In genomic region chr5:38479027-38479426, GRCm38 (mm10) we compare ENCODE assay signal across 9 mouse cellular contexts. TPM values are rescaled to one million over a fixed set of nuclear protein-coding genes. Genes with fewer than 3 reads are reported as not detected.
DNase-seq lines count a peak whose midpoint lies in the region; ATAC-seq and TF ChIP-seq lines count a peak whose summit lies in the region.
"Had no signal": no experiment of that assay in that cellular context is flagged by ENCODE, and none has a peak within 500 bp of the region (broad histone marks: within the 10 kb centered on the region; RNA-seq: fewer than 3 reads in every experiment).

No protein-coding gene starts in this region.

- H3K27ac ChIP-seq in liver, postnatal 0 days (ENCODE audit: low read depth), result peak overlapping the region; percentile 85; the same call in 1 of the 2 replicates
- H3K27ac ChIP-seq in stomach, postnatal 0 days (replicated peaks), result no peak overlapping the region

- peaks cover 23% of the 10 kb centered on the region for H3K4me1 ChIP-seq in liver, postnatal 0 days (ENCODE audit: insufficient read depth)
- H3K4me1 ChIP-seq in stomach, postnatal 0 days (replicated peaks; ENCODE audit: control insufficient read depth, insufficient read depth), result no peaks in the 10 kb centered on the region

- TF ChIP-seq EP300 in liver, postnatal 0 days (IDR thresholded peaks at IDR 0.05; ENCODE audit: low read depth), result no peak
- no peak for TF ChIP-seq EP300 in stomach, postnatal 0 days (optimal IDR thresholded peaks at IDR 0.05)

- no peaks in the 10 kb centered on the region for H3K27me3 ChIP-seq in liver, postnatal 0 days (ENCODE audit: insufficient read depth, low read length)
- no peaks in the 10 kb centered on the region for H3K27me3 ChIP-seq in stomach, postnatal 0 days (ENCODE audit: control insufficient read depth, insufficient read depth, low read length)
- H3K27me3 ChIP-seq: Patski had no signal

- H3K4me2 ChIP-seq in liver, postnatal 0 days (ENCODE audit: low read depth, low read length), result peak overlapping the region; percentile 91
- peak overlapping the region; percentile 23; the same call in 1 of the 2 replicates for H3K4me2 ChIP-seq in stomach, postnatal 0 days (replicated peaks; ENCODE audit: low read depth)

- intact Hi-C loops in gastrocnemius, postnatal 36 days (cut with DNase I), result no loop called here

- H3K9ac ChIP-seq in liver, postnatal 0 days (replicated peaks), result no peak overlapping the region
- no peak overlapping the region for H3K9ac ChIP-seq in stomach, postnatal 0 days (ENCODE audit: low read length)

- WGBS in liver, postnatal 0 days (ENCODE audit: insufficient replicate concordance), result 13% methylated on average over 4 of the region's 4 CpGs
- WGBS in stomach, postnatal 0 days, result 16% methylated on average over 3 of the region's 4 CpGs

- peak overlapping the region; percentile 51; the same call in 1 of the 2 replicates for H3K4me3 ChIP-seq in liver, postnatal 0 days (ENCODE audit: low read depth, low read length)
- no peak overlapping the region for H3K4me3 ChIP-seq in stomach, postnatal 0 days (ENCODE audit: low read depth, low read length)

- peak; percentile 7 for DNase-seq in gastrocnemius, postnatal 25 days
- DNase-seq in gastrocnemius, postnatal 36 days, result no peak
- peak; percentile 54 for DNase-seq in CD4-positive, CD25-positive, alpha-beta regulatory T cell, adult 2 months (ENCODE audit: low read depth, low spot score)
- DNase-seq in cerebellum, adult 18-20 months, result peak; percentile 64 to 76
- peak; percentile 55 for DNase-seq in induced T-regulatory cell, adult 2 months (ENCODE audit: low read depth)
- peak; percentile 64 for DNase-seq in liver, postnatal 0 days
- peak; percentile 31 for DNase-seq in stomach, postnatal 0 days (ENCODE audit: low spot score)
- DNase-seq in frontal cortex, postnatal 36 days (ENCODE audit: low spot score in 2 of 2), result no peak

- TF ChIP-seq CTCF in liver, postnatal 0 days (IDR thresholded peaks at IDR 0.05; ENCODE audit: low read depth), result no peak
- TF ChIP-seq CTCF in stomach, postnatal 0 days (IDR thresholded peaks at IDR 0.05; ENCODE audit: low read depth), result no peak

- ATAC-seq in liver, postnatal 0 days, result peak; percentile 44
- 0 out of 2 replicates have a peak, but pooled peaks have one; percentile 38 for ATAC-seq in stomach, postnatal 0 days (ENCODE audit: low FRiP score, low TSS enrichment)

- H3K9me3 ChIP-seq in liver, postnatal 0 days (ENCODE audit: low read length), result no peaks in the 10 kb centered on the region
- no peaks in the 10 kb centered on the region for H3K9me3 ChIP-seq in stomach, postnatal 0 days (ENCODE audit: control insufficient read depth, low read length)

- peaks cover 19% of the 10 kb centered on the region for H3K36me3 ChIP-seq in liver, postnatal 0 days (replicated peaks; ENCODE audit: insufficient read depth, low read length)
- no peaks in the 10 kb centered on the region for H3K36me3 ChIP-seq in stomach, postnatal 0 days (ENCODE audit: control insufficient read depth, insufficient read depth, low read length)

RNA-seq across cellular contexts. Expression of gene Slc2a9, which starts 23.9 kb away (rescaled TPM):
- total RNA-seq in gastrocnemius, postnatal 25 days (2021), result under 1 TPM; 0.10 to 0.43 TPM
- total RNA-seq in gastrocnemius, postnatal 36 days (2021), result under 1 TPM; 0.44 to 0.59 TPM
- polyA plus RNA-seq in liver, postnatal 0 days (2015; fragmentation: Nextera tagmentation; extraction: Ambion mirVana), result 3.3 and 5.7 TPM in 2 replicates
- polyA plus RNA-seq in stomach, postnatal 0 days (2015; fragmentation: Nextera tagmentation; extraction: Ambion mirVana), result 0.62 and 0.93 TPM in 2 replicates

Comparison
In these comparisons a context has a peak if more than half of its experiments do, and no peak if none do; other contexts are left out.
1. DNase-seq: peak in gastrocnemius, postnatal 25 days (single experiment), CD4-positive, CD25-positive, alpha-beta regulatory T cell, adult 2 months (single experiment), cerebellum, adult 18-20 months (2 of 2), induced T-regulatory cell, adult 2 months (single experiment), liver, postnatal 0 days (single experiment) and stomach, postnatal 0 days (single experiment); none in gastrocnemius, postnatal 36 days (0 of 2) and frontal cortex, postnatal 36 days (0 of 2).